Mouse (Mus musculus): ENCODE measurements around the gene Cpsf3. TPM values are rescaled to one million over a fixed set of nuclear protein-coding genes. Genes with fewer than 3 reads are reported as not detected.
A peak's percentile ranks its signal among the peaks of the same experiment; 100 is the strongest.

The Cpsf3 gene
- total RNA-seq, 2 experiments from 2014 or later, result 51.0 to 55.8 TPM

DNA sequence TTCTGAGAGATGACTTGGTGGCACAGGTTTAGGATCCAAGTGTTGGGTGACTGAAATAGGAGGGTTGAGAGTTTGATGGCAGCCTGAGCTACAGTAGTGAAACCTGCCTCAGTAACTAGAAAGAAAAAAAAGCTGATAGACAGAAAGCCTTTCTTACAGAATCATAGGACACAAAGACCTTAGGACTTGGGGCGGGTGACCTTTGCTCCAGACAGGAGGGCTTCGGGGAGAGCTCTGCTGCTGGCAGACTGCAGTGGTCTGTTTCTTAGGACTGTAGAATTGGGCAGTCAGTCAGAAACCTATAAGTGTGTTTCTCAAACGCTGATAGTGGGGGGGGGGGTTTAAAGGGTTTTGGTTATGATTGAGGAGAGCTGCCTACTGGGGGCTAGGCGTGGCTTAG lies 20.6 kb downstream of the Cpsf3 start:
- no peak overlapping the region for H3K4me3 ChIP-seq
- no peak overlapping the region for H3K27ac ChIP-seq
- no peak for DNase-seq (ENCODE audit: low spot score in 2 of 2)
- TF ChIP-seq CTCF (conservative IDR thresholded peaks at IDR 0.05), result no peak

DNA sequence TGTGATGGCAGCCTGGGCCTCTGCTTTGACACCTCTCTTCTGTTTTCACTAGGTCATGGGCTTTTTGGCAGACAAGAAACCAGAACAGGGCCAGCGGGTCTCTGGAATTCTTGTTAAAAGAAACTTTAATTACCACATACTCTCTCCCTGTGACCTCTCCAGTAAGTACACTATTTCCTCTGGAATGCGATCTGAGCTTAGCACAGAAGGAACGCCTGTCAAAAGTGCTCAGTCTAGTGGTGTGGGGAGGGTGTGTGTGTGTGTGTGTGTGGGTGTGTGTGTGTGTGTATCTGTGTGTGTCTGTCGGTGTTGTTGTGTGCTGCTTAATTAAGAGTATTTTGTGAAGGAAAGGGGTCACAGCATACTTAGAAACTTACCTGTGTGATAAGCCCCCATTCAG lies 21.5 kb downstream of the Cpsf3 start:
- Histone ChIP-seq H3K4me3 (no peak overlapping the region), H3K27ac (no peak overlapping the region)
- no peak for DNase-seq (ENCODE audit: low spot score in 2 of 2)
- no peak for TF ChIP-seq CTCF (conservative IDR thresholded peaks at IDR 0.05)

DNA sequence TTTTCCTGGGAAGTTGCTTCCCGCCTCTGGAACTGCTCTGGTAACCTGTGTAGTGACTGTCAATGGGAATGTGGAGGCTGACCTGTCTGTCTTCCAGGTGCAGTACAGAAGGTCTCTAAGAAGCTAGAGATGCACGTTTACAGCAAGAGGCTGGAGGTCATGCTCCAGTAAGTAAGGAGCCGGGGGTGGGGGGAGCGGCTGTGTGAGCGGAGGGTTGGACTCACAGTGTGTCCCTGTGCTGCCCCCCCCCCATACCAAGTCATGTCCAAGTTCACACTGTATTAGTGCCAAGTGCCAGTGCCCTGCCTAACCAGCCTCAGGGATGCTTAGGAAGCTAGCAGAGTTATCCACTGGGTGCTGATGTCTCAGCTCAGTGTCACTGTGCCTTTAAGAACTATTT lies 27.0 kb downstream of the Cpsf3 start:
- TF ChIP-seq CTCF (conservative IDR thresholded peaks at IDR 0.05), result no peak
- H3K27ac ChIP-seq, result no peak overlapping the region
- H3K4me3 ChIP-seq, result no peak overlapping the region
- no peak for DNase-seq (ENCODE audit: low spot score in 2 of 2)

DNA sequence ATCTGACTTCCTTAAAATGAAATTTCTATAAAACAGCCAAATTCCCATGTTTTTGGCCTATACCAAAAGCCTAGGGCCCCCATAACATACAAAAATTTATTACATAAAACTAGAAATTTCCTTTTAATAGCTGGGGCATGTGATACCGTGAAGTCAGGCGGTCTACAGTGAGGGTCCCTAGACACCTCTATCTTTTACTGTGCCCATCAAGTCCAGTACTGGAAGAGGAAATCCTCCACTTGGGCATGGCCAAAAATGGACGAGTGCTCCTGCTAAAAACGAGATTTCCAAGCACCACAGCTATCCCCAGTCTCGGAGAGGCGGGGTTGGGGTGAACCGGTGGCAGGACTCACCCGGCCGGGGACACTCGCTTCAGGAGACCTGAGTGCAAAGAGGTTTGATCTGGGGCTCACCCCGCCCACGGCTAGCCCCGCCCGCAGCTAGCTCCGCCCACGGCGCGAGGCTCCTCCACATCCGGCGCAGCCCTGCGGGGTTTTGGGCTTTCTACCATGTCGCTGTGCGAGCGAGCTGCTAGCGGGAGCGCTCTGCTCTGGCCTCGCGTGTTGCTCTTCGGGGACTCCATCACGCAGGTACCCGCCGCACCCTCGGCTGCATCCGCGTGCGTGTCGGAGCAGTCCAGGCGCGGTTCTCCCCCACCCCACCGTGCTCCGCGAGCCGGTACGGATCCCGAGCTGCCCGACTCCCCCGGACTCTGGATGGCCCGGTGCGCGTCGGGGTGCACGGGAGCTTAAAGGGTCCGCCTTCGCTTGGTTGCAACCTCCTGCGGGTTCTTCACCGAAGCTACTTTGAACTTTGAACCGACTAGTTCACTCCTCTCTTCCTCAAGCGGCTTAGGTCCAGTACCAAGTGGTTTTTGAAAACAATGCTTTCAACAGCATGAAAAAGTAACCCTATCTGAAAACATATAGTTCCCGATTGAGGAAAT lies 31.0 kb downstream of the Cpsf3 start, which contains the start of gene Iah1:
Gene Iah1, plus strand, starts transcription at position 467 of the 946 bp plus-strand sequence.
- TF ChIP-seq CTCF (conservative IDR thresholded peaks at IDR 0.05), result no peak
- peak within 1 kb of the TSS; percentile 91 for H3K27ac ChIP-seq
- H3K4me3 ChIP-seq, result peak within 1 kb of the TSS; percentile 90
- peak; percentile 60 to 75 for DNase-seq (ENCODE audit: low spot score in 2 of 2)

DNA sequence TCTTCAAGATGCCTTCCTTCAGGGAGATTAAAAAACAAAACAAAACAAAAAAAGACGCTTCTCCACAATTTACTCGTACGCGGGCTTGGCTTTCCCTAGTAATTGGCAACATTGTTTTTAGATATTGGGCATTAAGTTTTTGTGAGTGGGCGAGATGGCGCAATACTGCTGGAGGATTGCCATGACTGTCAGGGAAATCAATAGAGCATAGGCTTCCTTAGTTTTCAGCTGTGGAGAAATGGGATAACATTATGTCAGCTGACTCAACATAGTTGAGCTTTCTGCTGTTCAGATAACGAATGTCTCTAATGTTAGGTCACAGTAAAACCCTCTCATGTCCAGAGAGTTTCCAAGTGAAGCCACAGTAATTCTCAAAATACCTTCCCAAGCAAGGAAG lies 31.7 kb downstream of the Cpsf3 start:
- no peak for TF ChIP-seq CTCF (conservative IDR thresholded peaks at IDR 0.05)
- Histone ChIP-seq H3K4me3 (peak overlapping the region; percentile 90), H3K27ac (peak overlapping the region; percentile 91)
- peak; percentile 35 to 52 for DNase-seq (ENCODE audit: low spot score in 2 of 2)

DNA sequence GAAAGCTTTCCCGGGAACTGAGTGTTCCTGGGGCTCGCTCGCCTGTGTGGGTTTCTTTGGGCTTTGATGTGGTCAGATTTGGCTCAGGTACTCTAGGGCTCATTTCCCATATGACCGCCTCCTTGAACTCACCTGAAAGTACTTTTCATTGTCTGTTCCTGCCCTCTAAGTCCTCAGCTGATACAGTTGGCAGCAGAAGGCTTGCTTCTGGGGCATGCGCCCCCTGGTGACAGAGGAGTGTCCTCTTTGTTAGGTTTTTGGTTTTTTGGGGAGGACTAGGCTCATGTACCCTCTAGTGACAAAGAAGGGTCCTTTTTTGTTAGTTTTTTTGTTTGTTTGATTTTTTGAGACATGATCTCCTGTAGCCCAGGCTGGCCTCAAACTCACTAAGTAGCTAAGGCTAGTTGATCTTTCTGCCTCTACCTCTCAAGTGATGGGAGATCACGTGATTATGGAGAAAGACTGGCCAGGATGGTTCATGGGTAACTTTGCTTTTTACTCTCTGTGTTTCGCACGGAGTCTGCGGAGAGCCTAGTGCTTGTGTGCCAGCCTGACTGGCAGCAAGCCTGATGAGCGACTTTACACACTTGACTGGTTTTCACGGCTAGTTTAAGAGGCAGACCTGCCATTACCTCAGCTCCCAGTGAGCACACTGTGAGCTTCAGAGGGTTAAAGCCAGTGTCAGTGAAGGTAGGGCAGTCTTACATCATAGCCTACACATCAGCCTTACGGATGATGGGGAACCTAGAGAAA lies 33.1 kb downstream of the Cpsf3 start:
- no peak overlapping the region for H3K27ac ChIP-seq
- peak; percentile 25 to 59 for DNase-seq (ENCODE audit: low spot score in 2 of 2)
- TF ChIP-seq CTCF (conservative IDR thresholded peaks at IDR 0.05), result peak; percentile 88
- H3K4me3 ChIP-seq, result no peak overlapping the region

DNA sequence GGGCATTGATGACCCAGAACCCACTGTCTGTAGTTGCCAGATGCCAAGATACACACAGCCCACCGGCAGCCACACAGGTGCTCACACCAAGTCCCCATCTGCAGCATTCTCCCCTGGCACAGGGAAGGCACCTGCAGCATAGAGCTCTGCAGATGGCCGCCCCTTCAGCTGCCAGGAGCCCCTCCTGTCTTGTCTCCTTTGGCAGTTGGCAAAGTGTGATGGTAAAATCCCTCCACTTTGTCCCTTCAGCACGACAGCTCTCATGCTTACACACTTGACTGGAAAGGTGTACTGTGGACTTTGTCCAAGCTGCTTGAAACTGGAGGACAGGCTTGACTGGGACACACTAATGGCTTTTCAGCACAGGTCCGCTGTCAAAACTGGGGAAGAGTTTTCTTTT lies 35.1 kb downstream of the Cpsf3 start:
- no peak for DNase-seq (ENCODE audit: low spot score in 2 of 2)
- no peak overlapping the region for H3K4me3 ChIP-seq
- H3K27ac ChIP-seq, result no peak overlapping the region
- no peak for TF ChIP-seq CTCF (conservative IDR thresholded peaks at IDR 0.05)

DNA sequence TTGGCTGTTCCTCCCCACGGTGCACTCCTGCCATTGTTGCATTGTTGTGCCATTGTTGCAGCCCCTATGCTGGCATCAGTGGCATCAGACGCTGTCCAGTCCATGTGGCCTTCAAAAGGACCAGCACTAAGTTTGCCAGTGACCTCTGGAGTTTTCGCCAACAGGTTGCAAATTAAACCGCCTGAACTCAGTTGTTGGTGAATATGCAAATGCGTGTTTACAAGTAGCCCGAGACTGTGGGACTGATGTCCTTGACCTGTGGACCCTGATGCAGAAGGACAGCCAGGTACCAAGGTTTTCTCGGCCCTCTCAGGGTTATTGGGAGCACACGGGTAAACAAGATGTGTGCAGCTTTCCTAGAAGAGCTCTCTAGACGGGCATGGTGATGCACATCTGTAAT lies 36.0 kb downstream of the Cpsf3 start:
- no peak overlapping the region for H3K27ac ChIP-seq
- H3K4me3 ChIP-seq, result no peak overlapping the region
- no peak for DNase-seq (ENCODE audit: low spot score in 2 of 2)
- TF ChIP-seq CTCF (conservative IDR thresholded peaks at IDR 0.05), result no peak

DNA sequence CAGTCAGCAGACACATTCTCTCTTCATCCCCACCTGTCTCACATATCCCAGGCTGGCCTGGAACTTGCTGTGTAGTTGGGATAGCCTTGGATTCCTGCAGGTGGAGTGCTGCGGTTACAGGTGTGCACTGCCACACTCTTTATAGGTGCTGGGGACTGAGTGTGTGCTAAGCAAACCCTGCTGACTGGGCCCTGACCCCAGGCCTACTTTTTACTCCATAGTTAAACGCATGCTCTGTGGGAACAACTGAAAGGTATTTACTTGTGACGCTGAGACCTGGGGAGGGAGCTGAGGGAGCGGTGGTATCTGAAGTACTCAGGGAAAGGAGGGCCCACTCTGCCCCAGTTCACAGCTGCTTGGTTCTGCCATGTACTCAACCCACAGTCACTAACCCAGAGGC lies 37.1 kb downstream of the Cpsf3 start:
- Histone ChIP-seq H3K27ac (no peak overlapping the region), H3K4me3 (no peak overlapping the region)
- no peak for DNase-seq (ENCODE audit: low spot score in 2 of 2)
- TF ChIP-seq CTCF (conservative IDR thresholded peaks at IDR 0.05), result no peak

DNA sequence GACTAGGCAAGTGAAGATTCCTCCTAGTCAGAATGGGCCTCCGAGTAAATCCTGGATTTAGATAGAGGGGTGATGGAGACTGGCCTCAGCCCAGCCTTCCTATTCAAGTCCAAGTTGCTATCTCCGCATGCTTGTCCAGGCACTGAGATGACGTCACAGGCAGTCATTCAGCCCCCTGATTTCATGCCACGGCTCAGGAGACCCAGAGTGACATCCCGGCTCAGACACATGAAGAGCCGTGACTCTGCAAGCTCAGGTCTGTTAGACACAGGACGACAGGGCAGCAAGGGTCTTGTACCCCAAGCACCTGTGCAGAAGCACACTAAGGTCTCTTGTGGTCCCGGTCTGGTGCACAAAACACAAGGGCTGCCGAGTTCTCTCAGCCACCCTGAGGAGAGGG lies 37.7 kb downstream of the Cpsf3 start:
- no peak for DNase-seq (ENCODE audit: low spot score in 2 of 2)
- Histone ChIP-seq H3K4me3 (no peak overlapping the region), H3K27ac (no peak overlapping the region)
- no peak for TF ChIP-seq CTCF (conservative IDR thresholded peaks at IDR 0.05)

DNA sequence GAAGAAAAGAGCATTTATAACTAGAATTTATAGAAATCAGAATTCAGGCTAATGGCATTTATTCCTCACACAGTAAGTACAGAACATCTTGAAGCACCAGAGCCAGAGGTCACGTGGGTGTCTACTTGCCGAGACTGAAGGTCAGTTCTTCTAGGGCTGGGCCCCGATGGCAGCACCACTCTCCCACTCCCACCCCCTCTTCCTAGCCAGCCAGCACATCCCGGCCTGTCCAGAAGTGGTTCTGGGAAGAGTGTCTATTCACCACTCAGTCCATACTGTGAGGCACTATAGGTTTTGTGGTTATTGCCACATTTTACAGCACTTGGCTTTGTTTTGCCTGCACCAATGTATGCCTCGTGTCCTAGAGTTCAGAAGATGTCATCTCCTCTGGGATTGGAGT lies 38.9 kb downstream of the Cpsf3 start:
- no peak overlapping the region for H3K27ac ChIP-seq
- no peak for TF ChIP-seq CTCF (conservative IDR thresholded peaks at IDR 0.05)
- H3K4me3 ChIP-seq, result no peak overlapping the region
- DNase-seq (ENCODE audit: low spot score in 2 of 2), result no peak

DNA sequence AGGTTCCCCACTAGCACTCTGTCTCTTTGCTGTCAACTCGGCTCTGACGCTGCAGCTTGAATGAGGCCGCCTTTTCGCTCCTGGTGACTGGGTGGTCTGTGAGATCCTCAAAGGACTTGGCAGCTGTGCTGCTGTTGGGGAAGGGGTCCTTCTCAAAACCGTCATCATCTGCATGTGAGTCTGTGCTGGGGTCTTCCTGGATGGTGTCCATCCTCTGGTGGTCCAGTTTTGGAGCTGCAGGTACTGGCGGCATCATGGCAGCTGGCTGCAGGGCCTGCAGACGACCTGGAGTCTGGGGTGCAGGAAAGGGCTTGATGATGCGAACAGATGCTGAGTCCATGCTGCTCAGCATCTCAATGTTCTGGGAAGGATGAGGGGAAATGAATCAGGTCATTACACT lies 40.1 kb downstream of the Cpsf3 start:
- Histone ChIP-seq H3K27ac (no peak overlapping the region), H3K4me3 (no peak overlapping the region)
- no peak for TF ChIP-seq CTCF (conservative IDR thresholded peaks at IDR 0.05)
- DNase-seq (ENCODE audit: low spot score in 2 of 2), result no peak

DNA sequence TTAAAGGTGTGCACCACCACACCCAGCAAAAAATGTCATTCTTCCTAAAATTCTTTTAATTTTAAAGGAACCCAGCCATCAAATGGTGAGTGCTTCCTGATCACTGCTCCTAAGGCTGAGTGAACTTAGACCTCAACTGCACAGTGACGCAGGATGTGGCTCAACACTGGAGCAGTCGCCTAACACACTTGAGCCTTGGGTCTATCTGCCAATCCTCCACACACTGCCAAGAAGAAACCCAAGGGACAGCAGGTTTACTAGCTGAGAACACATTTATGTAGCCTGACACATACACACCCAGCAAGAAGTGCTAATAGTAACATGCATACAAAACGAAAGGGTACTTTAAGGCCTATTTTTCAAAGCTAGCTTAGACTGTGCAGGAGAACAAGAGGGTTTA lies 41.1 kb downstream of the Cpsf3 start:
- Histone ChIP-seq H3K27ac (no peak overlapping the region), H3K4me3 (no peak overlapping the region)
- DNase-seq (ENCODE audit: low spot score in 2 of 2), result no peak
- no peak for TF ChIP-seq CTCF (conservative IDR thresholded peaks at IDR 0.05)

Measured in layer of hippocampus, adult 2 months (tissue).